Mouse (Mus musculus): ENCODE results near the gene Fam83b.

The Fam83b gene

GRCm38 (mm10) chr9:76518665-76519064, 48.3 kb downstream of the Fam83b start:
- no peak for DNase-seq

DNA sequence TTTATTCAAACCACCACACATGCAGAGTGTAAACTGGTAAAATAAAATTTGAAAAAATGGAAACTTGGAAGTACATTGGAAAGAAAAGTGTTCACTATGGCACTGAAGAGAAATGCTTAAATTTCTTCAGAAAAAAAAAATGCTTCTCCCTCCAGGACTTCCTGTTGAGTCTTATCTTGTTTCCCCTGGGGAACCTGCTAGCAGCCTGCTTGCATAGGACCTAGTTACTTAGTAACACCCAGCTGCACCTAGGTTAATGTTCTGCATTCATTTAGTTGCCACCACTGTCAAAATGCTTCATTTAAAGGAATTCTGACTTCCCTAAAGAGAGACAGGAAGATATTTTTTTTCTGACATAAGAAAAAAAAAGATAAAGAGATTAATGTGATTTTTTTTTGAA, 61.3 kb downstream of the Fam83b start:
- no peak for DNase-seq

DNA sequence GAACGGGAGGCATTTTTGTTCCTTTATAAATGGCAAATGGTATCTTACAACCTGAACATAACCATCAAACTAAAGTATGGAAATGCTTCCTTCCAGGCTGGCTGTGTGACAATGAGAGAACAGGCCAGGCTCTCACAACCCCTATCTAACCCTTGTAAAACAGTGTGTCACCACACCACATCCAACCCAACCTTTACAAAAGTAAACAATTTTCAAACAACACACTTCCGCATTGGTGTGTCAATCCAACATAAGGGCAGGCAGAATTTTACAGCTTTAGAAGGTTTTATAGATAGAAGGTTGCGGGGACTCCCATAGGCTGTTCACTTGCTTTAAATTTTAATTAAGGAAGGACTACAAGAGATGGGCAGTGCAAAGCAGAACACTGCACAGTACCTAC, 77.2 kb downstream of the Fam83b start:
- DNase-seq = no peak

DNA sequence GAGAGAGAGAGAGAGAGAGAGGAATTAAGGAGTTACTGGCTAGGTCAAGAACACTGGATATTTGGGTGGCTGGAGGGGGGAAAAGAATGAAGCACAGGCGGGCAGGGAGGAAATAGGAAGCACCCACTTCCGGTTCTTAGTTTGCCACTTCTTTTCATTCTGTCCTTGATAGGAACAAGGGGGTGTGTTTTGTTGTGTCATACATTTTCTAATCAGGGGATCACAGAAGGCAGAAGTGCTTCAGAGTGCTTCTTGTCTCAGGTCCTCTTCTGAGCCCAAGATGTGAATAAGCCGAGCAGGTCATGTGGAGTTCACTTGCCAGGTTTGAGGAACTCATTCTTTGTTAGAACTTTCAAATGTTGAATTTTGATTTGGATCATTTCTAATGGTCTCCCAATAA, 86.8 kb downstream of the Fam83b start:
- DNase-seq = no peak

- DNase-seq = no peak
Observed at GRCm38 (mm10) chr9:76469500-76469899, 97.4 kb downstream of the Fam83b start.

DNA sequence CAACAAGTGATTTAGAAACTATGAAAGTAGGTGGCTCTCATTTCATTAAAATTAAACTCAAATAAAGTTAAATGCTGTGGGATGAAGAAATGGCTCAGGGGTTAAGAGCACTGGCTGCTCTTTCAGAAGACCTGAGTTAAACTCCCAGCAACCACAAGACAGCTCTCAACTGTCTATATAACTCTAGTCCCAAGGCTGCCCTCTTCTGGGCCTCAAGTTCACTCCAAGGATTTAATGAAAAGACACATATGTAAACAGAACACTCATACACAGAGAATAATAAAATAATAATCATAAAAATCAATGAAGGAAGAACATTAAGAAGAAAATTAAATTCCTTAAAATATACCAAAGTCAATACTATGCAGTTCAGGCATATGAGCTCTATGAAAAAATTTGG, 105.4 kb downstream of the Fam83b start:
- DNase-seq = peak; percentile 6

DNA sequence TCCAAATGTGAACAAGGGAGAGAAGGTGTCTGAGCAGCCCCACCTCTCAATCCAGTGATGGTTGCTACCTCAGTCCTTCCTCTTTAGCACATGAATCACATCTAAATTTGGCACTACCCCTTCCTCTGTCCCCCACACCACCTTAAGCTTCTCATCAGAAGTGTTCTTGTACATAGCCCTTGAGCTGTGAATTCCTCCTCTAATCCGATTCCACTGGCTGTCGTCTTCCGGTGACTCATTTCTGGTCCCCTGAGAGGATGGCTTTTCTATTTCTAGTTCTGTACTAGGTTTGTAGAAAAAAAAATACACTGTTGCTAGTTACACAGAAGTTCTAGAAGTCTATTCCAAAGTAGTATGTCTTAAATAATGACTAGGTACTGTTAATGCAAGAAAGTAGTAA, 111.2 kb downstream of the Fam83b start:
- DNase-seq = no peak
